Mouse (Mus musculus): ENCODE results near the gene Chchd3. TPM values are rescaled to one million over a fixed set of nuclear protein-coding genes. Genes with fewer than 3 reads are reported as not detected.

Chchd3 gene
- polyA plus RNA-seq, 1 experiment from 2014 or later: 105 TPM

DNA sequence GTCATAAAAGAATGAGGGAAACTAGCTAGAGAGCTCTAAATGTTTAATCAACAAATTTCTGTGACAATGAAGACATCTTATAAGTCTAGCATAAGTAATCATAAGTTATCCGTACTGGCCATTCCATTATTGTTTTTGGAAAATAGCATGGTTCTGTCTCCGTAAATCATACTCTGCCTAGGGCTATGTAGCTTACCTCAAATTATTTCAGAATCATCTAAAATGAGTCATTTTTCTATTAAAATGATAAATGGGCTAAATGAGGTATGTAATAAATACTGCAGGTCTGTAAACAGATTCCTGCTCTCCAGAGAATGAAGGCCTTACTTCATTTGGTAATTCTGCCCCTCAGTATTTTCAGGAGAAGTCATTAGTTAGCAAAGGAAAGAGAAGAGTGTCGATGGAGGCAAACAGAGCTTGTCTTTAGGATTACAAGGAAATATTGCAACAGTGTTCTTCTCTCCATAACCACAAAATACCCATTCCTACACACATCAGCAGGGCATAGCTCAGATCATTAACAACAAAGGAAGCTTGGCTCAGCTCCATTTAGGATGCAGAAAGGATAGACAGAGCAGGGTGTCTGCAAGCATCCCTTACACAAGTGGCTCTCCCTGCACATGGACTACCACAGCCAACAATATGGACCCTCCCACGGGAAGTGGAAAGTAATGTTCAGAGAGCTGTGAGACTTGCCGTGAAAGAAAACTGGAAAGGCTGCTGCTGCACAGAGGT is 100.1 kb downstream of the Chchd3 start:
- peaks cover 6% of the 10 kb centered on the region; the same call in 1 of the 2 replicates for H3K4me1 ChIP-seq
- no peak overlapping the region for H3K27ac ChIP-seq
- no peaks in the 10 kb centered on the region for H3K27me3 ChIP-seq (replicated peaks)
- H3K4me3 ChIP-seq: no peak overlapping the region
- 84% methylated on average over 5 of the region's 5 CpGs for WGBS (ENCODE audit: insufficient replicate concordance)
- no peak overlapping the region for H3K9ac ChIP-seq
- 0 out of 2 replicates have a peak, but pooled peaks cover 4% of the 10 kb centered on the region for H3K36me3 ChIP-seq
- no peak overlapping the region for H3K4me2 ChIP-seq
- ATAC-seq: no peak
- H3K9me3 ChIP-seq (replicated peaks): no peaks in the 10 kb centered on the region

DNA sequence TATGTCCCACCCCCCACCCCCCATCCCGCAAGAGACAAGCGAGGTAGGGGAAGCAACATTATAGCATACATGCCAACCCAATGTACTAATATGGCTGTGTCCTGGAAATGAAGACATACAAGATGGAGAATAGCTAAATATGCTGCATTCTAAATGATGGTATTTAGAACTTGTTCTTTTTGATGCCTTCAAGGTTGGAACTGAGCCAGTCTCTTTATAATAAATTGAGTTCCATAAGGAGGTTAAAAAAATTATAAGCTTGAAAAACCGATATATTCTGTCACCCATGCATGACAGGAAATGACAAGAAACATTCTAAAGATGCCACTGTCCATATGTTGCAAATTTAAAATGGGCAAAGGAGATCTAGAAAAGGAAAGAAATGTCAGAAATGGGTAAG is 104.6 kb downstream of the Chchd3 start:
- Histone ChIP-seq H3K27ac (no peak overlapping the region), H3K36me3 (0 out of 2 replicates have a peak, but pooled peaks cover 4% of the 10 kb centered on the region), H3K4me2 (no peak overlapping the region), H3K27me3 (replicated peaks) (no peaks in the 10 kb centered on the region), H3K4me3 (no peak overlapping the region), H3K4me1 (no peaks in the 10 kb centered on the region), H3K9me3 (replicated peaks) (no peaks in the 10 kb centered on the region), H3K9ac (no peak overlapping the region)
- WGBS (ENCODE audit: insufficient replicate concordance): 89% methylated on average over 3 of the region's 3 CpGs
- no peak for ATAC-seq

DNA sequence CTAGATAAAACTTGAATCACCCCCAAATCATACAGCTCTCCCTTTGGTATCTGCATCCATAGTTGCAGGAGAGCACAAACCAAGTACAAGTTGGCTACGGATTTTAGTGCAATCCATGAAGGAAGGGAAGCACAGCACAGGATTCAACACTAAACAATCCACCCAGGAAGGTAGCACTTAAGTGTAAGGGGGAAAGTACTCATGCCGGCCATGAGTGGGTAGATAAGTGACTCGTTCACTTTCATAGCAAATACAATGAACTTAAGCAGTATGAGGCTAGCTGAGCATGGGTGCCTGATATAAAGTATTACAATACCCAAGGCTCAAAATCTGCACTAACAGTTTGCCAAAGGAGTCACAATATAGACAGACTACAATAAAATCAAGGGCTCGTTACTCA is 109.1 kb downstream of the Chchd3 start:
- Histone ChIP-seq H3K4me2 (no peak overlapping the region), H3K4me1 (peaks cover 13% of the 10 kb centered on the region), H3K9me3 (replicated peaks) (no peaks in the 10 kb centered on the region), H3K27me3 (replicated peaks) (no peaks in the 10 kb centered on the region), H3K4me3 (no peak overlapping the region), H3K9ac (no peak overlapping the region), H3K27ac (no peak overlapping the region), H3K36me3 (no peaks in the 10 kb centered on the region)
- no peak for ATAC-seq
- WGBS (ENCODE audit: insufficient replicate concordance): 67% methylated on average over 4 of the region's 4 CpGs

DNA sequence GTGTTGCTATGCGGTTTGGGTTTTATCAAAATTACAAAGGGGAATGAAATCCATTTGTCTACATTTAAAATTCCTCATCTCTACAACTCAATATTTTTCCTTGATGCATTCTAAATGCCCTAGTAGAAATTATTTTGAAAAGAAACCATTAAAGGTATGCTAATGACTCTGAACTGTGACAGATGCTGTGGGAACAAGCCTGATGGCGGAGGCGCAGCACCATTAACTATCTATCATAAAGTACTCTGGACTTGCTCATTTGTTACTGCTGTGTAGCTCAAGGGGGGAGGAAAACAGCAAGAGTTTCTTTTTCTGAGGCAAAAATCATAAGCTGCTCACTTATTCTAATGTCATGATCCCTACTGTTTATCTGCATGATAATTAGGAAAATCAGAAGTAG is 110.4 kb downstream of the Chchd3 start:
- Histone ChIP-seq H3K36me3 (no peaks in the 10 kb centered on the region), H3K4me1 (peaks cover 17% of the 10 kb centered on the region), H3K9ac (no peak overlapping the region), H3K4me2 (no peak overlapping the region), H3K27me3 (replicated peaks) (no peaks in the 10 kb centered on the region), H3K27ac (no peak overlapping the region), H3K9me3 (replicated peaks) (no peaks in the 10 kb centered on the region), H3K4me3 (no peak overlapping the region)
- no peak for ATAC-seq
- WGBS (ENCODE audit: insufficient replicate concordance): 87% methylated on average over 3 of the region's 3 CpGs

DNA sequence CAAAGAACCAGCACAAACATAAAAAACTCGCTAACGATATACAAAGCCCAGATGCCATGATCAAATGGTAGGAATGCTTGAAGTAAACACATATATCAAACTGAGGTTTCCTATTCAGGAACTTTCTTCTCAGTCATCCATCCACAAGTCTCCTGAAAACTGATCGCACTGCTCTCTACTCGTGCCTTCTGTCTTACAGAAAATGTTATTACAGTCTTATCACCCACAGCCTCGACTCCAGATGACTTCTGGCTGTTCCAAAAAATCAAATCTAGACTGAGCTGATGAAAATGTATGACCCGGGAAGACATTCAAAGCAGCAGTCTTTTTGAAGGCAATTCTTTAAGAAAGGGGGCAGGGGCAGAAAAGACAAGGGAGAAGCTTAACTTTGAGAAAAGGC is 112.8 kb downstream of the Chchd3 start:
- no peak overlapping the region for H3K4me2 ChIP-seq
- H3K27ac ChIP-seq: no peak overlapping the region
- no peaks in the 10 kb centered on the region for H3K9me3 ChIP-seq (replicated peaks)
- ATAC-seq: no peak
- WGBS (ENCODE audit: insufficient replicate concordance): 47% methylated on average over 6 of the region's 6 CpGs
- no peak overlapping the region for H3K9ac ChIP-seq
- no peaks in the 10 kb centered on the region for H3K36me3 ChIP-seq
- H3K27me3 ChIP-seq (replicated peaks): no peaks in the 10 kb centered on the region
- H3K4me1 ChIP-seq: peaks cover 17% of the 10 kb centered on the region
- no peak overlapping the region for H3K4me3 ChIP-seq

DNA sequence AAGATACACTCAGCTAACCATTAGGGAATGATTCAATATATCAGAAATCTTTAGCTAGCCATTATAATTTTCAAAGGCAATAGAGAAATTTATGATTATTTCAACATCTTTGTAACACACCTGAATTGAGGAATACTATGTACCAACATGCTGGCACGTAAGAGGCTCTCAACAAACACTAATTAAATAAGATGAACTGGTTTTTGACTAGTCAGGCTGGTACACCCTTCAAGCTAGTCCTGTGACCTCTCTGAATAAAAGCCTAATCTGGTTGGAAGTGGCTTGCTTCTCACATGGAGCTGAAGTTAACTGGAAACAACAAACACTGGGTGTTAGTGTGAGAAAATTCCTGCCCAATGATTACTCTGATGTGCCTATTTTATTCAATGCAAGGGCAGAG is 115.1 kb downstream of the Chchd3 start:
- no peak overlapping the region for H3K4me3 ChIP-seq
- H3K27me3 ChIP-seq (replicated peaks): no peaks in the 10 kb centered on the region
- H3K4me1 ChIP-seq: peaks cover 23% of the 10 kb centered on the region
- no peaks in the 10 kb centered on the region for H3K9me3 ChIP-seq (replicated peaks)
- no peak overlapping the region for H3K27ac ChIP-seq
- H3K36me3 ChIP-seq: no peaks in the 10 kb centered on the region
- no peak overlapping the region for H3K4me2 ChIP-seq
- ATAC-seq: no peak
- 85% methylated on average over 1 of the region's 1 CpGs for WGBS (ENCODE audit: insufficient replicate concordance)
- H3K9ac ChIP-seq: no peak overlapping the region

DNA sequence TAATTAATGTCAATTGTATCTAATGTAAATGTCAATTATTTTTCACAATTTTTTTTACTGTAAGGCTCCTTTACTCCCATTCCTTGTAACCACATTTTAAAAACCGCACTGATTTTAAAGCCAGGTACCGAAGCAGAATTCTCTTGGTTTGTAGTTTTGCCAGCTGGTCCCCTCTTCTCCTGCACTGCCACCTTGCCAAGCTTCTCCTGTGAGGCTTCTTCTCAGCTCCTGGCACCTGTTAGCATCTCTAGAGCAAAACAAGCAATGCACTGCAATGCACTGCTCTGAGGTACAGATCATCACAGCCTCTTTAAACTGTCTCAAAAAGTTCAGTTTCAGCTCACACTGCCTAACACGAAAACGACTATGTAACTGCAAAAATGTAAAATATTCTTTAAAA is 116.4 kb downstream of the Chchd3 start:
- WGBS (ENCODE audit: insufficient replicate concordance): 84% methylated on average over 4 of the region's 4 CpGs
- H3K9me3 ChIP-seq (replicated peaks): no peaks in the 10 kb centered on the region
- no peak overlapping the region for H3K4me2 ChIP-seq
- H3K36me3 ChIP-seq: no peaks in the 10 kb centered on the region
- H3K27me3 ChIP-seq (replicated peaks): no peaks in the 10 kb centered on the region
- no peak overlapping the region for H3K9ac ChIP-seq
- H3K4me1 ChIP-seq: peaks cover 30% of the 10 kb centered on the region
- H3K27ac ChIP-seq: no peak overlapping the region
- H3K4me3 ChIP-seq: no peak overlapping the region
- ATAC-seq: no peak

DNA sequence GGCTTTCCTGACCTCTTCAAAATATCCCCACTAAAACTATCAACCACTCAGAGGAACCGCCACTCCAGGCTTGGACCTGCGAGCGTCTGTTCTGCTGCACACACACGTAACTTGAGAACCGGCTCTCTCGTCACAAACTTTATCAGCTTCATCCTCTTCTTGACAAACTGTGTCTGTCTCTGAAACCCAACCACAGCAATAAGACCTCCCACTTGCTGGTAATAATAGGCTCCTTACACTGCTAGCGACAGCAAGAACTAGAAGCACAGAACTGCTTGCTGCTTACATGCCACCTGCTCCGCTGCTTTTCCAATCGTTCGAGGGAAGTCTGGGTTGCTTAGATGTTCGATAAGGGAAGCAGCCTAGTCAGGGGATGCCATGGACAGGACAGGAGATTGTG is 119.8 kb downstream of the Chchd3 start:
- Histone ChIP-seq H3K9ac (no peak overlapping the region), H3K27me3 (replicated peaks) (no peaks in the 10 kb centered on the region), H3K4me2 (no peak overlapping the region), H3K4me1 (peaks cover 26% of the 10 kb centered on the region), H3K4me3 (no peak overlapping the region), H3K27ac (no peak overlapping the region), H3K36me3 (no peaks in the 10 kb centered on the region), H3K9me3 (replicated peaks) (no peaks in the 10 kb centered on the region)
- WGBS (ENCODE audit: insufficient replicate concordance): 62% methylated on average over 11 of the region's 11 CpGs
- ATAC-seq: no peak

DNA sequence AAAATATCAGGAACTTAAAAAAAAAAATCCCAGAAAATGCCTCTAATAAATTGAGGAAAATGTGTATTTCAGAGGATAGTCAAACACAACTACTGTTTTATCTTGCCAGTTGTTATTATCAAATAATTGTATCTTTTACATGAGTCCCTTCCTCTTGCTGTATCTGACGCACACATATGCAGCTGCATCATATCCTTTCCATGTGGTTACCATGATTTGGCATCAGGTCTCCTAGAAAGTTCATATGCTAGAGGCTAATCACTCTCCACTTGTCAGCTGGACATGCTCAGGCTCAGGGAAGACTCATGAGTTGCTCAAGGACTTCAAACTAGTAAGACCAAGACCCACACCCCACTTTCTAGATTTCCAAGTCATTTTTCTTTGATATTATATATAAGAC is 122.4 kb downstream of the Chchd3 start:
- no peak; the same call in 1 of the 2 replicates for ATAC-seq
- H3K27ac ChIP-seq: no peak overlapping the region
- H3K36me3 ChIP-seq: no peaks in the 10 kb centered on the region
- peaks cover 26% of the 10 kb centered on the region for H3K4me1 ChIP-seq
- H3K4me3 ChIP-seq: no peak overlapping the region
- no peaks in the 10 kb centered on the region for H3K9me3 ChIP-seq (replicated peaks)
- no peak overlapping the region for H3K4me2 ChIP-seq
- no peak overlapping the region for H3K9ac ChIP-seq
- 42% methylated on average over 1 of the region's 1 CpGs for WGBS (ENCODE audit: insufficient replicate concordance)
- H3K27me3 ChIP-seq (replicated peaks): no peaks in the 10 kb centered on the region

DNA sequence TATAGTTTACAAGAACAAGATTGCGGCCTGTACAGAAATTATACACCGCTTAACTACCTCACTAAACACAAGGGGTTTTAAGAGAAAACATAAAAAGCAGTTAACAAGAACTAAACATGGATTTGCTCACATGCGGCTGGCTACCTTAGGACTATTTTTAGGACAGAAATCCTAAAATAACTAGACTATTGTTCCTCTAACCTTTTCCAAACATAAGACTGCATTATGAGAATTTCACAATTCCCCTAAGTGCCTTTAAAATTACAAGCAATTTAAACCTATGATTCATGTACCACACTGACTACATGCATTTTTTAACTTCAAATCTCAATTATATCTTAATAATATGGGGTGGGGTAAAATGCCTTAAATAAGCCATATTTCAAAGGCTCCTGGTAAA is 123.3 kb downstream of the Chchd3 start:
- no peak overlapping the region for H3K9ac ChIP-seq
- H3K4me1 ChIP-seq: peaks cover 30% of the 10 kb centered on the region
- no peak for ATAC-seq
- no peaks in the 10 kb centered on the region for H3K36me3 ChIP-seq
- H3K27ac ChIP-seq: no peak overlapping the region
- 89% methylated on average over 3 of the region's 3 CpGs for WGBS (ENCODE audit: insufficient replicate concordance)
- H3K4me3 ChIP-seq: no peak overlapping the region
- no peaks in the 10 kb centered on the region for H3K9me3 ChIP-seq (replicated peaks)
- no peaks in the 10 kb centered on the region for H3K27me3 ChIP-seq (replicated peaks)
- H3K4me2 ChIP-seq: no peak overlapping the region

DNA sequence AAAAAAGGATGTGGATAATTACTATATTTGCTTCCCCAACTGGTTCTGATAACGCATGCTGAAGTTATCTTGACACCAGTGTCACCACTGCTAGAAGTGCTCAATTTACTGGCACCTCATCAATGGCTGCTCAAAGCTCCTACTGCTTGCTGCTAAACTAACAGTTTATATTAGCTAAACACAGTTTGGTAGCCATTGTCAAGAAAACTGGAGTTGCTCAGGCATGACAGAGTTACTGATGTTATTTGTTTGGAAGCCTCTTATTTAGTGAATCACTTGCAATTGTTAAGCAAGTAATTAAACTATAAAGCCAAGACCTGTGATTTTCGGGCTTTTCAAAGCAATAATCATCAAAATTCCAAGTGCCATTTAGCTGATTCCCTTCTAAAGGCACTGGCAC is 123.7 kb downstream of the Chchd3 start:
- Histone ChIP-seq H3K36me3 (no peaks in the 10 kb centered on the region), H3K4me3 (no peak overlapping the region), H3K27ac (no peak overlapping the region), H3K4me2 (no peak overlapping the region), H3K4me1 (peaks cover 33% of the 10 kb centered on the region), H3K9ac (no peak overlapping the region), H3K27me3 (replicated peaks) (no peaks in the 10 kb centered on the region), H3K9me3 (replicated peaks) (no peaks in the 10 kb centered on the region)
- 67% methylated on average over 2 of the region's 2 CpGs for WGBS (ENCODE audit: insufficient replicate concordance)
- no peak for ATAC-seq

DNA sequence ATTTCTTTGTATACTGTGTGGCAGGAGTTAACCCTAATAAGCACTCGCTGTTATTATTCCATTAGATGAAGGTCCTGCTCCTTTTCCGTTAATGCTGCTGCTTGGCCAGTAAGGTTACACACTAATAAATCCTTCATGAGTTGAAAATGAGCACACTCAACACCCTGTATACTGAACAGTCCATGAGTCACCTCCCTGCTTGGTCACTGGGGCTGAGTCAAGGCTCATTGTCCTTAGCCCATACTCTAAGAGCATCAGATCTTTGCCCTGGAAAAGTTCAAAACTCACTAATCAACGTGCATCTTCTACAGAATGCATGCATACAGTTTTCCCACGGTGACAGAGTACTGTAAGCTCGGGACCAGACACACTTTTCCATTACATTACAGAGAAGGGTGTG is 124.5 kb downstream of the Chchd3 start:
- no peak for ATAC-seq
- peaks cover 41% of the 10 kb centered on the region for H3K4me1 ChIP-seq
- H3K9ac ChIP-seq: no peak overlapping the region
- no peaks in the 10 kb centered on the region for H3K9me3 ChIP-seq (replicated peaks)
- WGBS (ENCODE audit: insufficient replicate concordance): 80% methylated on average over 5 of the region's 5 CpGs
- H3K4me3 ChIP-seq: no peak overlapping the region
- no peak overlapping the region for H3K27ac ChIP-seq
- no peaks in the 10 kb centered on the region for H3K36me3 ChIP-seq
- no peak overlapping the region for H3K4me2 ChIP-seq
- H3K27me3 ChIP-seq (replicated peaks): no peaks in the 10 kb centered on the region

Measured in liver, embryonic 12.5 days (tissue).